In genomic region chr11:117798160-117798541, GRCm38 (mm10) we compare ENCODE assay signal across 11 mouse cellular contexts. TPM values are rescaled to one million over a fixed set of nuclear protein-coding genes. Genes with fewer than 3 reads are reported as not detected.
DNase-seq lines count a peak whose midpoint lies in the region; ATAC-seq and TF ChIP-seq lines count a peak whose summit lies in the region.
"Had no signal": no experiment of that assay in that cellular context is flagged by ENCODE, and none has a peak within 500 bp of the region (broad histone marks: within the 10 kb centered on the region; RNA-seq: fewer than 3 reads in every experiment).

No protein-coding gene starts in this region.

- H3K9me3 ChIP-seq in kidney, embryonic 14.5 days (ENCODE audit: control insufficient read depth, low read length), result no peaks in the 10 kb centered on the region
- H3K9me3 ChIP-seq in CH12.LX (replicated peaks; ENCODE audit: low read length), result no peaks in the 10 kb centered on the region

- no peak overlapping the region for H3K4me3 ChIP-seq in kidney, embryonic 14.5 days (ENCODE audit: low read length)
- H3K4me3 ChIP-seq in CH12.LX (replicated peaks in 1 of 3; ENCODE audit: low read depth in 2 of 3, low read length in 2 of 3, poor library complexity in 1 of 3), result peak overlapping the region in 1 of 3 experiments; percentile 20

- ATAC-seq in kidney, embryonic 14.5 days (ENCODE audit: low FRiP score, low TSS enrichment), result 0 out of 2 replicates have a peak, but pooled peaks have one; percentile 28
- ATAC-seq in hematopoietic stem cell, adult 5-6 weeks (replicated peaks in 1 of 2; ENCODE audit: insufficient read depth in 1 of 2, low FRiP score in 2 of 2, low TSS enrichment in 1 of 2, low read depth in 1 of 2, poor library complexity in 2 of 2, severe bottlenecking in 2 of 2), result peak; percentile 40 to 43; a peak in 2 of 4 replicates
- peak; percentile 14; the same call in 1 of the 2 replicates for ATAC-seq in monocyte, adult 5-6 weeks (replicated peaks; ENCODE audit: insufficient number of reproducible peaks, low FRiP score, low TSS enrichment, poor library complexity, severe bottlenecking)

- TF ChIP-seq POLR2A in CH12.LX (IDR thresholded peaks at IDR 0.05; ENCODE audit: low read depth, low read length), result no peak

- dilution Hi-C loops in CH12.LX (cut with MboI; ENCODE audit: extremely low pct_ligation_motif_present, extremely low pct_unique_long_range_greater_than_20kb, low sequenced_read_pairs), result no loop called here

- no peaks in the 10 kb centered on the region for H3K27me3 ChIP-seq in kidney, embryonic 14.5 days (ENCODE audit: control insufficient read depth, insufficient read depth, low read length)
- H3K27me3 ChIP-seq in CH12.LX (replicated peaks), result no peaks in the 10 kb centered on the region

- in situ Hi-C loops in CH12.LX (cut with MboI; ENCODE audit: low pct_ligation_motif_present, low pct_unique_long_range_greater_than_20kb, low sequenced_read_pairs), result loop anchor here (5.0 kb wide), 1 partner anchor 411 kb away; no protein-coding TSS in a partner anchor

- no peak for TF ChIP-seq CTCF in CH12.LX (conservative IDR thresholded peaks at IDR 0.05 in 1 of 2, IDR thresholded peaks at IDR 0.05 in 1 of 2; ENCODE audit: low read depth in 2 of 2, low read length in 2 of 2)

- TF ChIP-seq EP300 in CH12.LX (IDR thresholded peaks at IDR 0.05; ENCODE audit: low read length), result peak; percentile 86

- no peak overlapping the region for H3K27ac ChIP-seq in kidney, embryonic 14.5 days (ENCODE audit: low read depth, low read length)
- peak overlapping the region; percentile 77 for H3K27ac ChIP-seq in CH12.LX (ENCODE audit: insufficient read depth, low read depth)

- no peak overlapping the region for H3K4me2 ChIP-seq in kidney, embryonic 14.5 days (replicated peaks; ENCODE audit: low read depth, low read length)
- peak overlapping the region; percentile 33 for H3K4me2 ChIP-seq in CH12.LX (ENCODE audit: insufficient read depth, low read depth, poor library complexity, severe bottlenecking)

- H3K9ac ChIP-seq in kidney, embryonic 14.5 days (ENCODE audit: low read depth, low read length), result no peak overlapping the region
- H3K9ac ChIP-seq in CH12.LX (ENCODE audit: insufficient read depth, low read depth), result peak overlapping the region; percentile 15; the same call in 1 of the 2 replicates

- H3K36me3 ChIP-seq in kidney, embryonic 14.5 days (ENCODE audit: control insufficient read depth, insufficient read depth, low read length), result no peaks in the 10 kb centered on the region
- H3K36me3 ChIP-seq in CH12.LX (replicated peaks in 1 of 2; ENCODE audit: control insufficient read depth in 1 of 2, insufficient read depth in 1 of 2, low read length in 1 of 2), result peaks cover 0 to 8% of the 10 kb centered on the region in 2 experiments

- H3K79me2 ChIP-seq in CH12.LX (replicated peaks; ENCODE audit: control insufficient read depth, extremely low read depth, insufficient read depth, poor library complexity, severe bottlenecking), result no peaks in the 10 kb centered on the region

- no peaks in the 10 kb centered on the region for H3K4me1 ChIP-seq in kidney, embryonic 14.5 days (ENCODE audit: control insufficient read depth, insufficient read depth, low read length)
- H3K4me1 ChIP-seq in CH12.LX (ENCODE audit: control insufficient read depth in 1 of 2, insufficient read depth in 2 of 2), result peaks cover 49 to 94% of the 10 kb centered on the region in 2 experiments

- DNase-seq in kidney, postnatal 25 days, result no peak
- DNase-seq in CH12.LX (ENCODE audit: extremely low read depth), result peak; percentile 89
- no peak for DNase-seq in gastrocnemius, postnatal 25 days
- no peak for DNase-seq in lung, postnatal 4 days
- DNase-seq in adrenal gland, postnatal 36 days, result no peak
- DNase-seq: heart, postnatal 14 days; layer of hippocampus, postnatal 36 days had no signal

- WGBS in kidney, embryonic 14.5 days, result 24% methylated on average over 2 of the region's 2 CpGs

- TF ChIP-seq RAD21 in CH12.LX (IDR thresholded peaks at IDR 0.05; ENCODE audit: low read depth, low read length), result no peak; the same call in 1 of the 2 replicates

TF ChIP-seq in CH12.LX, 34 proteins besides CTCF, POLR2A, EP300 and RAD21 (continues in another document):
- TF ChIP-seq ETS1 (conservative IDR thresholded peaks at IDR 0.05; ENCODE audit: low read depth, low read length) (peak; percentile 91), MXI1 (IDR thresholded peaks at IDR 0.05; ENCODE audit: low read depth, low read length) (peak; percentile 38; the same call in 1 of the 2 replicates), TCF12 (IDR thresholded peaks at IDR 0.05; ENCODE audit: low read depth, low read length) (peak; percentile 99), SMC3 (IDR thresholded peaks at IDR 0.05; ENCODE audit: low read depth, low read length) (no peak), TBP (conservative IDR thresholded peaks at IDR 0.05; ENCODE audit: low read depth, low read length) (no peak), IRF4 (IDR thresholded peaks at IDR 0.05; ENCODE audit: low read depth, low read length) (0 out of 2 replicates have a peak, but pooled peaks have one; percentile 51), BHLHE40 (IDR thresholded peaks at IDR 0.05; ENCODE audit: low read depth, low read length) (peak; percentile 75), POLR2AphosphoS2 (IDR thresholded peaks at IDR 0.05; ENCODE audit: low read depth, low read length) (no peak), ZNF384 (IDR thresholded peaks at IDR 0.05; ENCODE audit: low read depth, low read length) (no peak), ZMIZ1 (IDR thresholded peaks at IDR 0.05; ENCODE audit: low read depth, low read length) (peak; percentile 60; the same call in 1 of the 2 replicates), MAZ (IDR thresholded peaks at IDR 0.05; ENCODE audit: low read depth, low read length) (peak; percentile 100), MYC (IDR thresholded peaks at IDR 0.05; ENCODE audit: low read depth, low read length) (peak; percentile 55; the same call in 1 of the 2 replicates), E2F4 (IDR thresholded peaks at IDR 0.05; ENCODE audit: insufficient replicate concordance, low read depth, low read length) (no peak), MEF2A (IDR thresholded peaks at IDR 0.05; ENCODE audit: borderline replicate concordance, low read depth, low read length) (peak; percentile 81), RCOR1 (conservative IDR thresholded peaks at IDR 0.05; ENCODE audit: low read depth, low read length) (0 out of 2 replicates have a peak, but pooled peaks have one; percentile 76), SIN3A (IDR thresholded peaks at IDR 0.05; ENCODE audit: low read length) (peak; percentile 63; the same call in 1 of the 2 replicates), ELF1 (IDR thresholded peaks at IDR 0.05; ENCODE audit: low read depth, low read length) (peak; percentile 65), MAX (IDR thresholded peaks at IDR 0.05; ENCODE audit: low read length) (peak; percentile 45; the same call in 1 of the 2 replicates), NRF1 (IDR thresholded peaks at IDR 0.05; ENCODE audit: low read depth, low read length) (no peak; the same call in 1 of the 2 replicates), CHD2 (IDR thresholded peaks at IDR 0.05; ENCODE audit: low read length) (peak; percentile 82)

RNA-seq across cellular contexts. Expression of gene 6030468B19Rik, which starts 0.7 kb away (rescaled TPM):
- not detected in 2 replicates for polyA plus RNA-seq in kidney, embryonic 14.5 days (2014; fragmentation: Nextera tagmentation; extraction: Ambion mirVana)
- 0.46 and 0.93 TPM in 2 replicates for total RNA-seq in CH12.LX (2012; rRNA removed)
- 1.3 and 1.5 TPM in 2 replicates for total RNA-seq in CH12.LX (2014; rRNA removed)
- polyA plus RNA-seq in CH12.LX (2012; ENCODE audit: insufficient read length, low read depth), result 1.4 and 1.7 TPM in 2 replicates
- 0.30 TPM in 1 of 2 replicates, not detected in the other for total RNA-seq in hematopoietic stem cell, adult 5-6 weeks (2017)
- not detected in 3 replicates for total RNA-seq in monocyte, adult 5-6 weeks (2017)
- not detected for total RNA-seq in gastrocnemius, postnatal 25 days (2021)
- total RNA-seq in adrenal gland, postnatal 36 days (2021), result not detected
- total RNA-seq: ES-E14; heart, postnatal 14 days had no signal

RNA-seq across cellular contexts. Expression of gene Gm20708, which starts 11.3 kb away (rescaled TPM):
- 0.58 and 0.59 TPM in 2 replicates for polyA plus RNA-seq in kidney, embryonic 14.5 days (2014; fragmentation: Nextera tagmentation; extraction: Ambion mirVana)
- total RNA-seq in CH12.LX (2012; rRNA removed), result 0.59 and 1.0 TPM in 2 replicates
- total RNA-seq in CH12.LX (2014; rRNA removed), result 0.50 TPM in 1 of 2 replicates, not detected in the other
- polyA plus RNA-seq in CH12.LX (2012; ENCODE audit: insufficient read length, low read depth), result 0.80 and 1.6 TPM in 2 replicates
- total RNA-seq in hematopoietic stem cell, adult 5-6 weeks (2017), result 1.9 TPM in 1 of 2 replicates, not detected in the other
- 3.7 to 10.5 TPM (median 5.6 TPM) in 3 replicates for total RNA-seq in monocyte, adult 5-6 weeks (2017)
- 1 to 10 TPM; 1.0 to 1.1 TPM for total RNA-seq in gastrocnemius, postnatal 25 days (2021)
- under 1 TPM; 0.50 to 0.63 TPM for total RNA-seq in adrenal gland, postnatal 36 days (2021)

RNA-seq across cellular contexts. Expression of gene Syngr2, which starts 11.3 kb away (rescaled TPM):
- 75.1 and 85.7 TPM in 2 replicates for polyA plus RNA-seq in kidney, embryonic 14.5 days (2014; fragmentation: Nextera tagmentation; extraction: Ambion mirVana)
- 362 and 409 TPM in 2 replicates for total RNA-seq in CH12.LX (2012; rRNA removed)
- total RNA-seq in CH12.LX (2014; rRNA removed), result 395 and 553 TPM in 2 replicates
- polyA plus RNA-seq in CH12.LX (2012; ENCODE audit: insufficient read length, low read depth), result 513 and 654 TPM in 2 replicates
- 81.0 and 97.1 TPM in 2 replicates for total RNA-seq in hematopoietic stem cell, adult 5-6 weeks (2017)
- total RNA-seq in monocyte, adult 5-6 weeks (2017), result 134 to 139 TPM (median 137 TPM) in 3 replicates
- 100 to 1,000 TPM; 143 to 146 TPM for total RNA-seq in gastrocnemius, postnatal 25 days (2021)
- 10 to 100 TPM; 80.4 to 97.8 TPM for total RNA-seq in adrenal gland, postnatal 36 days (2021)

RNA-seq across cellular contexts. Expression of gene Tmc6, which starts 16.2 kb away (rescaled TPM):
- polyA plus RNA-seq in kidney, embryonic 14.5 days (2014; fragmentation: Nextera tagmentation; extraction: Ambion mirVana), result 22.6 and 27.2 TPM in 2 replicates
- total RNA-seq in CH12.LX (2012; rRNA removed), result 24.8 and 26.8 TPM in 2 replicates
- total RNA-seq in CH12.LX (2014; rRNA removed), result 16.3 and 16.8 TPM in 2 replicates
- polyA plus RNA-seq in CH12.LX (2012; ENCODE audit: insufficient read length, low read depth), result 28.4 and 30.0 TPM in 2 replicates
- 12.6 and 23.0 TPM in 2 replicates for total RNA-seq in hematopoietic stem cell, adult 5-6 weeks (2017)
- total RNA-seq in monocyte, adult 5-6 weeks (2017), result 81.0 to 99.7 TPM (median 93.0 TPM) in 3 replicates
- total RNA-seq in gastrocnemius, postnatal 25 days (2021), result 1 to 10 TPM; 6.8 to 7.8 TPM
- 10 to 100 TPM; 25.4 to 31.3 TPM for total RNA-seq in adrenal gland, postnatal 36 days (2021)

RNA-seq across cellular contexts. Expression of gene Tmc8, which starts 16.3 kb away (rescaled TPM):
- polyA plus RNA-seq in kidney, embryonic 14.5 days (2014; fragmentation: Nextera tagmentation; extraction: Ambion mirVana), result 1.3 and 3.4 TPM in 2 replicates
- total RNA-seq in CH12.LX (2012; rRNA removed) (4.0 and 6.1 TPM in 2 replicates), CH12.LX (2014; rRNA removed) (1.4 and 2.2 TPM in 2 replicates)
- 8.8 and 9.8 TPM in 2 replicates for polyA plus RNA-seq in CH12.LX (2012; ENCODE audit: insufficient read length, low read depth)
- total RNA-seq in hematopoietic stem cell, adult 5-6 weeks (2017), result 1.5 and 2.9 TPM in 2 replicates
- 11.8 to 27.8 TPM (median 18.2 TPM) in 3 replicates for total RNA-seq in monocyte, adult 5-6 weeks (2017)
- total RNA-seq in gastrocnemius, postnatal 25 days (2021), result 1 to 10 TPM in 1 of 2 experiments, under 1 TPM in 1; 0.56 to 1.6 TPM
- total RNA-seq in adrenal gland, postnatal 36 days (2021), result 1 to 10 TPM; 3.9 to 6.0 TPM
